Mouse (Mus musculus): Measurements from ENCODE around the gene Notum.

DNA sequence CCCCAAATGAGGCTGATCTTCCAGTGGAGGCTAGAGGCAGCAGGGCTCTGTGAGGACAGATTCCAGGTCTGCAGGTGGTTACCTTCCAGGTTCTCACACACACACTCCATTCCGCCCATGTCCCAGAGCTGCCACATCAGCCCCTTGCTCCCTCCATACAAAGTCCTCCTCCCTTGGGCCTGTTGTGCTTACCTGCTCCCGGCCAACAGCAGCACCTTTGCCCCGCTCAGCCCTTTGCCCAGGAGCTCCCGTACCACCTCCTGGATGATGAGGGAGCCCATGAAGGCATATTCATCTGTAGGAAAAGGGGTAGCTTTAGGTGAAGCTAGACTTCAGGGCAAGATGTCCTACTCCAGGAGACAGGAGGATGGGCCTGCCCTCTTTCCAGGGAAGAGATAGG is 3.7 kb downstream of the Notum start:
- TF ChIP-seq CTCF (IDR thresholded peaks at IDR 0.05; ENCODE audit: insufficient read depth, low read depth, low read length) (no peak), POLR2A (IDR thresholded peaks at IDR 0.05; ENCODE audit: insufficient read depth, low read depth, low read length) (no peak)
